ENCODE assay signal across 21 mouse cellular contexts in genomic region chr12:44267196-44267595, GRCm38 (mm10).
"Had no signal": no experiment of that assay in that cellular context is flagged by ENCODE, and none has a peak within 500 bp of the region (broad histone marks: within the 10 kb centered on the region; RNA-seq: fewer than 3 reads in every experiment).

No protein-coding gene starts in this region.

- H3K36me3 ChIP-seq: lung, embryonic 15.5 days; midbrain, embryonic 10.5 days; midbrain, embryonic 12.5 days; neural tube, embryonic 13.5 days; neural tube, embryonic 15.5 days had no signal

- H3K27me3 ChIP-seq: lung, embryonic 15.5 days; megakaryocyte, embryonic 14.5 days; midbrain, embryonic 12.5 days; neural tube, embryonic 13.5 days; neural tube, embryonic 15.5 days had no signal

- ATAC-seq: lung, postnatal 0 days; midbrain, embryonic 16.5 days had no signal

- H3K27ac ChIP-seq: lung, embryonic 15.5 days; macrophage; midbrain, embryonic 10.5 days; midbrain, embryonic 12.5 days; neural tube, embryonic 13.5 days; neural tube, embryonic 15.5 days had no signal

- DNase-seq: lung, adult 2 months; lung, postnatal 14 days; lung, postnatal 36 days; midbrain, embryonic 14.5 days; retina, postnatal 1 day; right cerebral cortex, adult 18-20 months; right cerebral cortex, postnatal 25 days; right cerebral cortex, postnatal 4 days; spleen, adult 18-20 months; thymus, adult 18-20 months; thymus, postnatal 14 days; thymus, postnatal 36 days had no signal

- H3K4me3 ChIP-seq: lung, embryonic 15.5 days; megakaryocyte, embryonic 14.5 days; midbrain, embryonic 10.5 days; midbrain, embryonic 12.5 days; neural tube, embryonic 13.5 days; neural tube, embryonic 15.5 days had no signal
